Mouse (Mus musculus): ENCODE data around the gene Ropn1.
"Not testable (repeated sequence)": the region's sequence is repeated elsewhere in the genome, so short reads cannot be mapped to it uniquely, and the experiment has no call there.

The Ropn1 gene

DNA sequence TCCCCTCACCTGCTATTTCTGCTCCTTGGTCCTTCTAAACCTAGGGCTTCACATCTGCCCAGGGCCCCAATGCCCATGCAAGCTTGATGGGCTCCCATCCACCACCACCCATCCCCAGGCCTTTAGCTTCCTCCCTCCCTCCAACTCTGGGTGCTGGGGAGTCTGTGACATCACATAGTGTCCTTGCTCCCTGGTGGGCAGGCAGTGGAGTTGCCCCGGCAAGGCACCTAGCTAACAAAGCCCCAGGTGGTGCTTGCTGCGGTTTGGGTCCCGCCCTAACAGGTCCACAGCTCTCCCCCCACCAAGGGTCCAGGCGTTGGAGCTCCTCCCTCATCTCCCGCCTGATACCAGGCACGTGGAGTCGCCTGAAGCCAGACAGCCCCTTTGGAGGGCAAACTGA lies at the start of gene Ropn1:
Gene Ropn1, plus strand, starts transcription at position 301 of the 400 bp plus-strand sequence.
- no peak for DNase-seq (ENCODE audit: low spot score)

DNA sequence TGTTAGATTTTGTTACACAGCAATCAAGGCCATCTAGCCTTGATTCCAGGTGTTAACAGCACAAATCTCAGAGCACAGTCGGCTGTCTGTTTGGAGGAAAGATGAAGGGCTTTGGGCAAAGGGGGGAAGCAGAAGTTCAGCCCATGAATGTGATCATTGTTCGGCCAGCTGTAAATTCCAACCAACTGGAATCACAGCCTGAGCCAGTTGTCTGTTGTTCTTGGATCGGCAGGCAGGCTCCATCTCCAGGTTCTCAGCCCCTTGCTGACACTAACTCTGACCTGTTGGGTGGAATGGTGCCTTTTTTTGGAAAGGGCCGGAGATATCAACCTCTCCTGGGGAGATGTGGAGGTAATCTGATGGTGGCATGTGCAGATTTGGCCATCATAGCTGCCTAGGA lies 47.8 kb upstream of the Ropn1 start:
- no peak for DNase-seq (ENCODE audit: low spot score)

DNA sequence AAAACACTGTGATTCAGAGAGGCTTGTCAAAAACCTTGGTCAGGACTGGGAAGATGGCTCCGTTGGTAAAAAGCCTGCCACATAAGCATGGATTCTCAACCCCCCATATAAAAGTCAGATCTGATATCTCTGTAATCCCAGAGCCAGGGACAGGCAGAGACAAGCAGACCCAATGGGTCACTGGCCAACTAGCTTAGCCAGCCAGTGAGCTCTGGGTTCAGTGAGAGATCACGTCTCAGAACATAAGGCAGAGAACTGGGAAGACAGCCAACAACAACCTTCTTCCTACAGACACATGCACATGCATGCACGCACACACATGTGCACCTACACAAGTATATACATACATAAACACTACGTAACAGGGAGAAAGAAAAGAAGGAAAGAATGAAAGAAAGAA lies 46.6 kb upstream of the Ropn1 start:
- DNase-seq (ENCODE audit: low spot score): no peak

GRCm38 (mm10) chr16:34603854-34604253 lies 45.9 kb upstream of the Ropn1 start:
- DNase-seq (ENCODE audit: low spot score): no peak

DNA sequence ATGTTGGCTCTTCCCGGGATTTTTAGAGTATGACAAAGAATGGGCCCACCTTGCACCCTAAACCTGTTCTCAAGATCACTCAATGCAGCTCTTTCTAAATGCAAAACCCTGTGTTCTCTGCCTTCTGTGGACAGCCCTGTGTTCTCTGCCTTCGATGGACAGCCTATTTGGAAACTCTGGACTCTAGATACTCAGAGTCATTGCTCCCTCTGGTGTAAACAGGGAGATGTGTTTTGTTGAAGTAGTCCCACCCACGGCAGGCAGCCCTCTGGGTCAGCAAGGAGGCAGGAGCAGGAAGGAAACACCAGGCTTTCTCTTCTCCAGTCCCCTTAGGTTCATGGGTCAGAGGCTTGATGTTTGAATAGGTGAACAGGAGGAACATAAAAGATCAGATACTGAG lies 44.0 kb upstream of the Ropn1 start:
- no peak for DNase-seq (ENCODE audit: low spot score)

DNA sequence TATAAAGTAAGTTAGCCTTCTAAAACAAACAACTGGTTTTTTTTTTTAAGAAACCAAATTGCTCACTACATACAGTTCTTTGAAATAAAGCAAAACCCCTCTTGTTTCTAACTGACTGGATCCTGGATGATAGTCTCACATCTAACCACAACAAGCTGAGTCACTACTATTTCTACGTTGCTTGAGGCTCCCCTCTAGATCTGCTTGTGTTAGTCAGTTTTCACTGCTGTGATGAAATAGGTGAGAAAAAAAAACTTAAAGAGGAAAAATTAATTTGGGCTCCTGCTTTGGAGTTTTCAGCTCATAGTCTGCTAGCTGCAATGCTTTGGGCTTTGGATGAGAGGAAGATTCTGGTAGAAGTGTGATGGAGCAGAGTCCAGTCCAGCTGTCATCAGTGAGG lies 39.6 kb upstream of the Ropn1 start:
- DNase-seq (ENCODE audit: low spot score): no peak

DNA sequence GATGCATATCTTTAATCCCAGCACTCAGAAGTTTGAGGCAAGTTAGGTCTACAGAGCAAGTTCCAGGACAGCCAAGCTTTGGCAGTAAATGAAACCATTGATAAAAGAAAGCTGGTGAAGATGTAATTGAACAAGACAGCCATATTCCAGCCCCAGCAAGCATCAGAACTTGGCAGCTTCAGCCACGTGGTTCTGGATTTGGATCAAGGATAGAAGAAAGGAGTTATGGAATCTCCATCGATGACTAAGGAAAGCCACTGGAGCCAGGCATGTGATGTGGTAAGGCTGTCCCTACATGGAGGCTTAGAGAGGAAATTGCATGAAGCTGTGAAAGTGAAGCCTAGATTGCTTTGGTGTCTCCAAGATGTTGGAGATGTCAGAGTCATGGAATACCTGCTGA lies 35.7 kb upstream of the Ropn1 start:
- DNase-seq (ENCODE audit: low spot score): no peak

DNA sequence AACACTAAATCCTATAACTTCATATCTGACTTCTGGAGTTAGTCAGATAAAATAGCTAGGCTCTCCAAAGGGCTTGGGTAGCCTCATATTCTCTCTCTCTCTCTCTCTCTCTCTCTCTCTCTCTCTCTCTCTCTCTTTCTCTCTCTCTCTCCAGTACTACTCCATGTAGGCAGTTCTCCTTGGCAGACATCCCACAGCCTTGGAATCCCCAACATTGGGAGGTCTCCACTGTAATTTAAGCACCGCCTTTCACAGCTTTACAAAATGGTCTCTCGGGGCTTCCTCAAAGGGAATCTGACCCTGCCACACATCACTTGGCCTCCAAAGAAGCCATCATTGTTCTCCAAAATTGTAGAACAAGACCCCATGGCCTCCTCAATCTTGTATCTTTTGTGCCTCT lies 22.1 kb upstream of the Ropn1 start:
- DNase-seq (ENCODE audit: low spot score): no peak

- DNase-seq (ENCODE audit: low spot score): no peak
Measured at GRCm38 (mm10) chr16:34628397-34628796, 21.3 kb upstream of the Ropn1 start.

GRCm38 (mm10) chr16:34635557-34635956 lies 14.2 kb upstream of the Ropn1 start:
- no peak for DNase-seq (ENCODE audit: low spot score)

DNA sequence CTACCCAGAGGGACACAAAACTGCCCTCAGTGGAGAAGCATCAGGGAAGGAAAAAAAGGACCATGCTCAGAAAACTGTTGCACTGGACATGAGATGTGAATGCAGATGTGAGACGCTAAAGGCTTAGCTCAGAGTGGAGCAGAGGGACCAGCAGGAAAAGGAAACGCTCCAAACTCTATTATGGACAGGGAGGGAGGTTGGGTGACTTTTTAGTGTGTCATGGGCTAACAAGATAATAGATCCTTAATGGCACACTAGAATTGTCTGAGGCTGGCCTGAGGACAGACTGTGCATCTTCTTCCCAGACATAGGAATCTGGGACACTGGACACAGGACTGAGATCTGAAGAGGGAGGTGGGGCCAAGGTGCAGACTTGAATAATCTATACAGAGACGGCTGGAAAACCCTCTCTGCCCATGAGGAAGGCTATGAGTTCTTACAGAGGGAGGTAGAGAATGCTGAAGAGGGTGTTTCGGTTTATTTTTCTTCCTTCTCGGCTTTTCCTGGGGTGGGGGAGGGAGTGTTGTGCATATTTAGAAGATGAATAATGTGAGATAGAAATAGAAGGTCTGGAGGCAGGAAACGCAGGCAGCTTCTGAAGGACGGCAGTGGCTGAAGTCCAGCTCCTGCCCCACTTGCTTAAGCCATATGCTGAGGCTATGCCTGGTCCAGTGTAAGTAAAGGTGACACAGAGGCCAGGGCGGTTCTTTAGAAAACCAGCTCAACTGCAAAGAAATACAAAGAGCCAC lies 6.0 kb upstream of the Ropn1 start:
- no peak for DNase-seq (ENCODE audit: low spot score)

- DNase-seq (ENCODE audit: low spot score): no peak
Measured at GRCm38 (mm10) chr16:34653023-34653422, 3.3 kb downstream of the Ropn1 start.

DNA sequence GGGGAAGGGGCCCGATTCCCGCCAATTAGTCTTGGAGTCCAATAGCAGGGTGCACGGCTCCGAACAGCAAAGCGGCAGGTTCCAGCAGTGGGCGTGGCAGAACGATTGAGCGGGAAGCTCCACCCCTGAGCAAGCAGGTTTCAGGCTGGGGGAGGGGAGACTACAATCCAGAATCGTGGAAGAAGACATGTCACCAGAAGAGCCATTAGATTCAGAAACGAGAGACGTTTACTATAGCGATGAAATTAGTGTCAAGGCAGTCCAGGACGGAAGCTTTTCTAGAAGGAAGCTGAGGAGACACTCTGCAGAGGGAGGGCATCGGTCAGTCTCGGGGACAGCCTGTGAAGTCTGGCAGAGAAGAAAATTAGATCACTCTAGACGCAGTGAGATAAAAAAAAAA lies 7.8 kb downstream of the Ropn1 start:
- not testable (repeated sequence) for DNase-seq (ENCODE audit: low spot score)

DNA sequence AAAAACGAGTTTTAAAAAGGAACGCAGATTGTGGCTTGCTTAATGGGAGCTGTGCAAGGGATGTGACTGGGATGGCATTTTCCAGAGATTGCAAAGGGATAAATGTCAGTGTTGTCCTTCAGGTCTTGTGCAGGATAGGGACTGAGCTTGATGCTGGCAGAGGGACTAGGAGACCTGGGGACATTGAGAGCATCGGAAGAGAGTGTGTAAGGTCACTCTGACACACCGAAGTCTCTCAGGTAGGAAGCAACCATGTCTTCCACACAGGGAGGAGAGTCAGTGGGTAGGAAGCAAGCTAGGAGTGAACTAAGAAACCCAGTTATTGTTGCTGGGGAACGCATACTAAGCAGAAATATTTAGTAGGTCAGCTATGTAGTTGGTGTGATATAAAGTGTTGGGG lies 8.3 kb downstream of the Ropn1 start:
- no peak for DNase-seq (ENCODE audit: low spot score)

- DNase-seq (ENCODE audit: low spot score): no peak
Measured at GRCm38 (mm10) chr16:34658388-34658787, 8.7 kb downstream of the Ropn1 start.

- DNase-seq (ENCODE audit: low spot score): no peak
Measured at GRCm38 (mm10) chr16:34664553-34664952, 14.8 kb downstream of the Ropn1 start.

- peak; percentile 13 for DNase-seq (ENCODE audit: low spot score)
Measured at GRCm38 (mm10) chr16:34667031-34667726, 17.5 kb downstream of the Ropn1 start.

- no peak for DNase-seq (ENCODE audit: low spot score)
Measured at GRCm38 (mm10) chr16:34668341-34668740, 18.6 kb downstream of the Ropn1 start.

DNA sequence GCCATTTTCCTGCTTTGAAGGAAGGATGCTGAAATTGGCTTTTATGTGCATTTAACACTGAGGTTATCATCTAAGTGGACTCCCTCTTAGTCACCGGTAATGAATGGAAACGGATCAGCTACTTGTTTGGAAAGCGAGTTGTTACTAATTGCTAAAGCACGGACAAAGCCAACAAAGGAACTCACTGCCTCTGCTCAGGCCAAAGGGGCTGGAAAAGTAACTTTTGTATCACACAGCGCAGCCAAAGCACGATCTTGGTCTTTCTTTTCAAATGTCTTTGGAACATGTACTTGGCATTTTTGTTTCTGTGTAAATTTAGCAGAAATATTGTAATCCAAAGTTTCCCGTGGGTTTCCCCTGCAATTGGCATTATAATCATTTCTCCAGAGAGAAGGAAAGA lies 22.2 kb downstream of the Ropn1 start:
- DNase-seq (ENCODE audit: low spot score): no peak

GRCm38 (mm10) chr16:34672822-34673221 lies 23.1 kb downstream of the Ropn1 start:
- DNase-seq (ENCODE audit: low spot score): no peak

DNA sequence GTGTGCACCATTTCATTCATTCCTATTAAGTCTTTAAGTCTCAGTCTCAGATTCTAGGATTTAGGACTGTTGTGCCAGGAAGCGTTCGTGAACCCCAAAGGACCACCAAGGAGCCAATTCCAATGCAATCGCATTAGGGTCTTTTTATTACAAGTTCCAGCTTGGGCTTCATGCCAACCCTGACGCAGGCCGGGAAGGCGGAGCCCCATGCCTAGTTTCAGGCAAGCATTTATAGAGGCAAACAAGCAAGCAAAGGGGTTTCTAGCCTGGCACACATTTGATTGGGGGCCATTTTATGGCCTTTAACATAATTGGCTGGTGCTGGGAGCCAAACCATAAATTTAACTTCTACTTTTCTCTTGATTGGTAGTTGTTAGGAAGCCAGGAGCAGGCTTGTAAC lies 24.6 kb downstream of the Ropn1 start:
- DNase-seq (ENCODE audit: low spot score): no peak

GRCm38 (mm10) chr16:34681823-34682222 lies 32.1 kb downstream of the Ropn1 start:
- DNase-seq (ENCODE audit: low spot score): no peak

DNA sequence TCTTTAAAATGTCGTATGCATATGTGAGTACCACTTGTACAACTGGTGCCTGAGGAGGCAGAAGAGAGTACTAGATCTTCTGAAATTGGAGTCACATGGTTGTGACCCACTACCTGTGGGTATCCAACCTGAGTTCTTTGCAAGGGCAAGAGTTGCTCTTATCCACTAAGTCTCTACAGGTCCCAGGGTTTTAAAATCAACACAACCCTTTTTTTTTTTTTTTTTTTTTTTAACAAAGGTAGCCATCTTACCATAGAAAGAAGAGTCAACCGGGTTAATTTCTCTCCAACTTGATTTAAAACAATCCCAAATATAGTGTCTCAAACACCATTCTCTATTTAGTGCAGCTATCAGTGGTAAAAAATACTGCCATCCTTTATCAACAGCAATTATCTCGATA lies 40.2 kb downstream of the Ropn1 start:
- no peak for DNase-seq (ENCODE audit: low spot score)

Measured in spleen, adult 12 weeks (tissue).